Mouse (Mus musculus): ENCODE measurements at regions not wholly inside any gene's neighbourhood (a gene's known extent, or its start where the extent isn't known, plus 50 kb on each side); places are given as distances from the start of the nearest gene placed in this dataset.
A peak's percentile ranks its signal among the peaks of the same experiment; 100 is the strongest.

GRCm38 (mm10) chr12:52440868-52441365, 62.9 kb upstream of the Arhgap5 start:
- Histone ChIP-seq H3K36me3 (ENCODE audit: control insufficient read depth, insufficient read depth, low read length) (no peaks in the 10 kb centered on the region), H3K27ac (ENCODE audit: low read length) (no peak overlapping the region), H3K9me3 (ENCODE audit: control insufficient read depth, low read length) (no peaks in the 10 kb centered on the region), H3K4me1 (replicated peaks; ENCODE audit: control insufficient read depth, insufficient read depth, low read length) (no peaks in the 10 kb centered on the region), H3K9ac (ENCODE audit: low read length) (no peak overlapping the region), H3K27me3 (ENCODE audit: control insufficient read depth, insufficient read depth, low read depth, low read length) (no peaks in the 10 kb centered on the region), H3K4me3 (ENCODE audit: low read length) (no peak overlapping the region), H3K4me2 (ENCODE audit: low read depth, low read length) (no peak overlapping the region)
- WGBS = 64% methylated on average over 7 of the region's 7 CpGs
- no peak for ATAC-seq (ENCODE audit: low read depth)

DNA sequence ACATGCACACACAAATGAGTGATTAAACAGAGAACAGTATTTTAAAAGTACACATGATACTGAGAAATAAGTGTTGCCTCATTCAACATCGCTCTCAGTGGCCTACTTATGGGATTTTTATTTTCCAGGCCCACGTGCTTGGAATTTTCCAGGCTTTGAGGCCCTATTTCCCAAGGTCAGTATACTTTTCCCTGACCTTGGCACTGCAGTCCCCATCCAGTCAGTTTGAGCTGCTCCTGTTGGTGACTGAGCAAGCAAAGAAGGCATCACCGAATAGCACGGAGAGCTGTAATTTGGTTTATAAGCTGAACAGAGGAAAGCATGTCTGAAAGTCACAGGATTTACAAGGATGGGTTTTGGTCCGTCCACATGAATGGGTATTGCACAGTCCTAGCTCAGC, 61.4 kb upstream of the Arhgap5 start:
- H3K4me1 ChIP-seq (replicated peaks; ENCODE audit: control insufficient read depth, insufficient read depth, low read length) = peaks cover 3% of the 10 kb centered on the region; the same call in 1 of the 2 replicates
- 87% methylated on average over 5 of the region's 5 CpGs for WGBS
- no peaks in the 10 kb centered on the region for H3K9me3 ChIP-seq (ENCODE audit: control insufficient read depth, low read length)
- ATAC-seq (ENCODE audit: low read depth) = no peak
- H3K4me2 ChIP-seq (ENCODE audit: low read depth, low read length) = no peak overlapping the region
- H3K27ac ChIP-seq (ENCODE audit: low read length) = no peak overlapping the region
- no peak overlapping the region for H3K4me3 ChIP-seq (ENCODE audit: low read length)
- H3K27me3 ChIP-seq (ENCODE audit: control insufficient read depth, insufficient read depth, low read depth, low read length) = no peaks in the 10 kb centered on the region
- no peaks in the 10 kb centered on the region for H3K36me3 ChIP-seq (ENCODE audit: control insufficient read depth, insufficient read depth, low read length)
- no peak overlapping the region for H3K9ac ChIP-seq (ENCODE audit: low read length)

- Histone ChIP-seq H3K4me2 (ENCODE audit: low read depth, low read length) (no peak overlapping the region), H3K4me1 (replicated peaks; ENCODE audit: control insufficient read depth, insufficient read depth, low read length) (peaks cover 10% of the 10 kb centered on the region; the same call in 1 of the 2 replicates), H3K9ac (ENCODE audit: low read length) (no peak overlapping the region), H3K27me3 (ENCODE audit: control insufficient read depth, insufficient read depth, low read depth, low read length) (no peaks in the 10 kb centered on the region), H3K9me3 (ENCODE audit: control insufficient read depth, low read length) (no peaks in the 10 kb centered on the region), H3K4me3 (ENCODE audit: low read length) (no peak overlapping the region), H3K36me3 (ENCODE audit: control insufficient read depth, insufficient read depth, low read length) (no peaks in the 10 kb centered on the region), H3K27ac (ENCODE audit: low read length) (no peak overlapping the region)
- no peak for ATAC-seq (ENCODE audit: low read depth)
- 17% methylated on average over 2 of the region's 2 CpGs for WGBS
These were observed 58.0 kb upstream of the Arhgap5 start for GRCm38 (mm10) chr12:52445731-52446130.

DNA sequence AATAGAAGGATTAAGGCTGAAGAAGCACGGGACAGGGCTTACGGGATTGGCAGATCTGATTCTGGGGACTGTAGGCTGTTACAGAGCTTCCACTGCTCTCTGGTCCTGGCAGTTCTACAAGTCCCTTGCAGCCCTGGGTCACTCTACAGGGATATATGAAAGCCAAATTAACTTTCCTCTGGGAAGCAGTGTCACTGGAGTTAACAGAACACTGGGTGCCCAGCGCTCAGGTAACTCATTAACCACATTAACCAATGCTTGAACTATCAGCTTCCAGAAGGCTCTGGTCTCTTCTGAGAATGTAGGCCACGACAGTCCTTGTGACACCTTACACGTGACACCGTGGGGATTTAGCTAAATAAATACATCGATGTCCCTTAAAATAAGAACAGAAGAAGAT, 57.3 kb upstream of the Arhgap5 start:
- no peaks in the 10 kb centered on the region for H3K9me3 ChIP-seq (ENCODE audit: control insufficient read depth, low read length)
- WGBS = 56% methylated on average over 7 of the region's 7 CpGs

DNA sequence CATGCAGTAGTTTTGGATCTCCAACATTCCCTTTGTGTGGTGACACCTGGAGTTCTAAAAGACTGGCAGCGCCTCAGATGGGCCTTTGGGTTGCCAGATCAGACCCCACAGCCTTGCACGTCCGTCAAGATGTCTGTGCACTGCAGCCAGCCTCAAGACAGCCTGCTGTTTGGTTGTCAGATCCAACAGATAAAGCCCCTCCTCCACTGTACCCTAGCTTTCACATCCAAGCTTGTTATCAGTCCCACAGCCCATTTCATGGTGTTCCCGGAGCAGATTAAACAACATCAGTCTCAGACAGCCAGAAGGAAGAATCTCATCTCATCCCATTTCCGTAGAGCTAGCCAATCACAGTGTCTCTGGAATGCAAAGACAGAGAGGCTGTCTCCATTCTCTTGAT, 56.3 kb upstream of the Arhgap5 start:
- H3K27ac ChIP-seq (ENCODE audit: low read length) = peak overlapping the region; percentile 33; the same call in 1 of the 2 replicates
- ATAC-seq (ENCODE audit: low read depth) = no peak; the same call in 1 of the 2 replicates
- no peaks in the 10 kb centered on the region for H3K9me3 ChIP-seq (ENCODE audit: control insufficient read depth, low read length)
- no peak overlapping the region for H3K4me3 ChIP-seq (ENCODE audit: low read length)
- 37% methylated on average over 5 of the region's 5 CpGs for WGBS
- no peaks in the 10 kb centered on the region for H3K27me3 ChIP-seq (ENCODE audit: control insufficient read depth, insufficient read depth, low read depth, low read length)
- H3K9ac ChIP-seq (ENCODE audit: low read length) = no peak overlapping the region
- H3K4me1 ChIP-seq (replicated peaks; ENCODE audit: control insufficient read depth, insufficient read depth, low read length) = peaks cover 10% of the 10 kb centered on the region; the same call in 1 of the 2 replicates
- no peaks in the 10 kb centered on the region for H3K36me3 ChIP-seq (ENCODE audit: control insufficient read depth, insufficient read depth, low read length)
- no peak overlapping the region for H3K4me2 ChIP-seq (ENCODE audit: low read depth, low read length)

More for the DNA sequence above, 57.3 kb upstream of the Arhgap5 start:
- no peak overlapping the region for H3K4me2 ChIP-seq (ENCODE audit: low read depth, low read length)
- peak; percentile 50 for ATAC-seq (ENCODE audit: low read depth)
- H3K4me1 ChIP-seq (replicated peaks; ENCODE audit: control insufficient read depth, insufficient read depth, low read length) = peaks cover 10% of the 10 kb centered on the region; the same call in 1 of the 2 replicates
- no peaks in the 10 kb centered on the region for H3K27me3 ChIP-seq (ENCODE audit: control insufficient read depth, insufficient read depth, low read depth, low read length)
- H3K4me3 ChIP-seq (ENCODE audit: low read length) = no peak overlapping the region
- H3K27ac ChIP-seq (ENCODE audit: low read length) = 0 out of 2 replicates have a peak overlapping the region, but pooled peaks have one; percentile 28
- H3K36me3 ChIP-seq (ENCODE audit: control insufficient read depth, insufficient read depth, low read length) = no peaks in the 10 kb centered on the region
- H3K9ac ChIP-seq (ENCODE audit: low read length) = no peak overlapping the region

GRCm38 (mm10) chr12:52448218-52448617, 55.6 kb upstream of the Arhgap5 start:
- Histone ChIP-seq H3K4me3 (ENCODE audit: low read length) (no peak overlapping the region), H3K36me3 (ENCODE audit: control insufficient read depth, insufficient read depth, low read length) (no peaks in the 10 kb centered on the region), H3K27ac (ENCODE audit: low read length) (0 out of 2 replicates have a peak overlapping the region, but pooled peaks have one; percentile 23), H3K9me3 (ENCODE audit: control insufficient read depth, low read length) (no peaks in the 10 kb centered on the region), H3K9ac (ENCODE audit: low read length) (no peak overlapping the region), H3K4me1 (replicated peaks; ENCODE audit: control insufficient read depth, insufficient read depth, low read length) (peaks cover 10% of the 10 kb centered on the region; the same call in 1 of the 2 replicates), H3K4me2 (ENCODE audit: low read depth, low read length) (no peak overlapping the region), H3K27me3 (ENCODE audit: control insufficient read depth, insufficient read depth, low read depth, low read length) (no peaks in the 10 kb centered on the region)
- peak; percentile 76 for ATAC-seq (ENCODE audit: low read depth)
- 41% methylated on average over 1 of the region's 1 CpGs for WGBS

GRCm38 (mm10) chr12:52453890-52454289, 49.9 kb upstream of the Arhgap5 start:
- H3K9ac ChIP-seq (ENCODE audit: low read length) = no peak overlapping the region
- H3K36me3 ChIP-seq (ENCODE audit: control insufficient read depth, insufficient read depth, low read length) = no peaks in the 10 kb centered on the region
- ATAC-seq (ENCODE audit: low read depth) = no peak
- H3K27me3 ChIP-seq (ENCODE audit: control insufficient read depth, insufficient read depth, low read depth, low read length) = no peaks in the 10 kb centered on the region
- 79% methylated on average over 5 of the region's 5 CpGs for WGBS
- H3K4me2 ChIP-seq (ENCODE audit: low read depth, low read length) = no peak overlapping the region
- no peak overlapping the region for H3K27ac ChIP-seq (ENCODE audit: low read length)
- H3K9me3 ChIP-seq (ENCODE audit: control insufficient read depth, low read length) = peaks cover 6% of the 10 kb centered on the region; the same call in 1 of the 2 replicates
- H3K4me3 ChIP-seq (ENCODE audit: low read length) = no peak overlapping the region
- H3K4me1 ChIP-seq (replicated peaks; ENCODE audit: control insufficient read depth, insufficient read depth, low read length) = no peaks in the 10 kb centered on the region

Data from lung, embryonic 16.5 days (tissue).